Mouse (Mus musculus) lung, postnatal 0 days (tissue): ENCODE measurements around the gene P2rx1. TPM values are rescaled to one million over a fixed set of nuclear protein-coding genes. Genes with fewer than 3 reads are reported as not detected.

Experiments
- ATAC-seq: fragments of 200-750 bp; cut with Nextera tagmentation; 2 replicates; pipeline ENCODE4 v1.8.0; 2017; ENCODE audit warnings: moderate library complexity
- DNase-seq: peaks from one replicate; pipeline ENCODE4 v3.0.0-alpha.2; 2016; ENCODE audit warnings: low spot score
- H3K27ac ChIP-seq: fragments of 300-500 bp; sonication (generic); 2 replicates; pipeline ENCODE4 v1.5.1; 2014; ENCODE audit warnings: antibody characterized with exemption, mild to moderate bottlenecking, low read length, mixed read lengths
- H3K27me3 ChIP-seq: fragments of 300-500 bp; sonication (generic); replicated peaks from 2 replicates; pipeline ENCODE4 v1.6.1; 2014; ENCODE audit warnings: low read length, mixed read lengths; ENCODE audit not compliant: insufficient read depth
- H3K36me3 ChIP-seq: fragments of 300-500 bp; sonication (generic); 2 replicates; pipeline ENCODE4 v1.6.1; 2014; ENCODE audit warnings: low read length, mixed read lengths; ENCODE audit not compliant: insufficient read depth
- H3K4me1 ChIP-seq: fragments of 300-500 bp; sonication (generic); 2 replicates; pipeline ENCODE4 v1.6.1; 2014; ENCODE audit warnings: antibody characterized with exemption, low read depth, low read length, mixed read lengths; ENCODE audit not compliant: insufficient read depth
- H3K4me2 ChIP-seq: fragments of 300-500 bp; sonication (generic); replicated peaks from 2 replicates; pipeline ENCODE4 v1.6.1; 2014; ENCODE audit warnings: low read depth, mild to moderate bottlenecking, low read length, moderate library complexity, mixed read lengths
- H3K4me3 ChIP-seq: fragments of 300-500 bp; sonication (generic); 2 replicates; pipeline ENCODE4 v1.5.1; 2014; ENCODE audit warnings: low read depth, low read length
- H3K9ac ChIP-seq: fragments of 300-500 bp; sonication (generic); replicated peaks from 2 replicates; pipeline ENCODE4 v1.6.1; 2014; ENCODE audit warnings: low read depth, mild to moderate bottlenecking
- H3K9me3 ChIP-seq: fragments of 300-500 bp; sonication (generic); 2 replicates; pipeline ENCODE4 v1.6.1; 2016; ENCODE audit warnings: low read length, mixed read lengths
- CTCF ChIP-seq: IDR thresholded peaks from 2 replicates; pipeline ENCODE4 v1.5.1; 2016; ENCODE audit warnings: antibody characterized with exemption, mild to moderate bottlenecking
- EP300 ChIP-seq: IDR thresholded peaks from 2 replicates; pipeline ENCODE4 v1.6.1; 2016; ENCODE audit warnings: antibody characterized with exemption, mild to moderate bottlenecking, control low read depth
- WGBS: fragments of 180-500 bp; shearing (Covaris S2); extraction: QIAGEN DNeasy Blood & Tissue Kit; methylation state at CpG from one replicate; pipeline ENCODE4 v1.1.7; 2014; 5-methylcytosine and 5-hydroxymethylcytosine counted together
- polyA plus RNA-seq: library from polyadenylated mRNA; unstranded; fragments of >200 nt; fragmentation: Nextera tagmentation; extraction: Ambion mirVana; gene quantifications from 2 replicates; pipeline ENCODE4 v1.2.1, GENCODE M21; 2015

Gene P2rx1
- polyA plus RNA-seq, 1 experiment from 2014 or later, result 1.9 TPM

DNA sequence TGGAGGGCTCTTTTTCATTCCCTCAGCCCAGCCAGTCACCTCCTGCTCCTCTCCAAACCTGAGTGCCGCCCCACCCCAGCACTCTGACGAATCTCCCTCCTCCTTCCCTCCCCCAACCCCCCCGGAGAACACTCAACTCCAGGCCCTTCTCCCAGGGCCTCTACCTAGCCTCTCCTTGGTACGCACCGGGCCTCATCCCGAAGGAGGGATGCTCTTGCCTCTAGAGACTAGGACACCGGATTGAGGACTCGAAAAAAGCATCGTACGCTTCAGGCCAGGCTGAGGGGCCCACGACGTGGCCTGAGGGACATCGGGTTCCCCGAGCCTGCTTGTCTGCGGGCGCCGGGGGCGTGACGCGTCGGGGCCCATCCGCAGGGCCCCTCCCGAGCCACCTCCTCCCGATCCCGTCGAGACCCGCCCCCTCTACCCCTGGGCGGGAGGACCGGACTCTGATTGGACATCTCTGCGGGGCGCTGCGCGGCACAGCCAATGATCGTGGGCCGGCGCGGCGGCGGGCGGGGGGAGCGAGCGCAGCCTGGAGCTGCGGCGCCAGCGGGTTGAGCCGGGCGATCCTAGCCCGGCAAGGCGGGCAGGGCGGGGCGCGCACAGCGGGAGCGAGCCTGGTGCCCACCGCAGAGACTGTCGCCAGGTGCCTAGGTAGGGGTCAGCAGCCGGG lies 19.7 kb downstream of the P2rx1 start, which contains the start of gene Camkk1:
TSS of gene Camkk1 (plus strand) at position 538 of the 676 bp plus-strand sequence.
- ATAC-seq (peak; percentile 96), DNase-seq (peak; percentile 97)
- H3K9me3 ChIP-seq, result no peaks in the 10 kb centered on the region
- H3K4me2 ChIP-seq, result peak within 1 kb of the TSS; percentile 100
- no peak within 1 kb of the TSS; the same call in 1 of the 2 replicates for H3K9ac ChIP-seq
- whole genome bisulfite sequencing, result 2% methylated on average over 54 of the region's 57 CpGs
- H3K4me1 ChIP-seq, result peaks cover 13% of the 10 kb centered on the region
- H3K36me3 ChIP-seq, result no peaks in the 10 kb centered on the region
- no peak for TF ChIP-seq CTCF
- TF ChIP-seq EP300, result no peak
- no peaks in the 10 kb centered on the region for H3K27me3 ChIP-seq
- peak within 1 kb of the TSS; percentile 47; the same call in 1 of the 2 replicates for H3K27ac ChIP-seq
- H3K4me3 ChIP-seq, result peak within 1 kb of the TSS; percentile 55

GRCm38 (mm10) chr11:73019147-73019795 lies 20.4 kb downstream of the P2rx1 start:
- DNase-seq, result peak; percentile 59
- 0 out of 2 replicates have a peak overlapping the region, but pooled peaks have one; percentile 29 for H3K27ac ChIP-seq
- peak; percentile 40 for ATAC-seq
- H3K4me1 ChIP-seq, result peaks cover 18% of the 10 kb centered on the region
- H3K27me3 ChIP-seq, result no peaks in the 10 kb centered on the region
- peak overlapping the region; percentile 55 for H3K4me3 ChIP-seq
- no peak overlapping the region; the same call in 1 of the 2 replicates for H3K9ac ChIP-seq
- no peaks in the 10 kb centered on the region for H3K9me3 ChIP-seq
- TF ChIP-seq CTCF, result no peak
- TF ChIP-seq EP300, result no peak
- WGBS, result 2% methylated on average over 44 of the region's 46 CpGs
- H3K36me3 ChIP-seq, result no peaks in the 10 kb centered on the region
- H3K4me2 ChIP-seq, result peak overlapping the region; percentile 100

GRCm38 (mm10) chr11:73020953-73021800 lies 22.3 kb downstream of the P2rx1 start:
- ATAC-seq (no peak), DNase-seq (no peak)
- no peaks in the 10 kb centered on the region for H3K9me3 ChIP-seq
- peaks cover 22% of the 10 kb centered on the region for H3K4me1 ChIP-seq
- H3K27ac ChIP-seq, result no peak overlapping the region
- TF ChIP-seq CTCF (no peak), EP300 (no peak)
- no peaks in the 10 kb centered on the region for H3K36me3 ChIP-seq
- no peak overlapping the region for H3K9ac ChIP-seq
- H3K4me2 ChIP-seq, result no peak overlapping the region
- no peaks in the 10 kb centered on the region for H3K27me3 ChIP-seq
- WGBS, result 64% methylated on average over 7 of the region's 7 CpGs
- no peak overlapping the region for H3K4me3 ChIP-seq

- Histone ChIP-seq H3K27ac (no peak overlapping the region), H3K9ac (no peak overlapping the region), H3K27me3 (no peaks in the 10 kb centered on the region), H3K4me1 (peaks cover 22% of the 10 kb centered on the region), H3K4me2 (no peak overlapping the region), H3K36me3 (no peaks in the 10 kb centered on the region), H3K9me3 (no peaks in the 10 kb centered on the region), H3K4me3 (no peak overlapping the region)
- DNase-seq (peak; percentile 42), ATAC-seq (no peak)
- 49% methylated on average over 9 of the region's 9 CpGs for WGBS
- TF ChIP-seq CTCF (no peak), EP300 (no peak)
Observed at GRCm38 (mm10) chr11:73023099-73023498, 24.2 kb downstream of the P2rx1 start.

- H3K27ac ChIP-seq, result 0 out of 2 replicates have a peak overlapping the region, but pooled peaks have one; percentile 3
- no peak overlapping the region for H3K4me3 ChIP-seq
- WGBS, result 49% methylated on average over 4 of the region's 4 CpGs
- no peak for TF ChIP-seq CTCF
- TF ChIP-seq EP300, result no peak
- no peak overlapping the region for H3K9ac ChIP-seq
- no peak for DNase-seq
- H3K9me3 ChIP-seq, result no peaks in the 10 kb centered on the region
- H3K36me3 ChIP-seq, result no peaks in the 10 kb centered on the region
- no peak overlapping the region for H3K4me2 ChIP-seq
- no peak for ATAC-seq
- no peaks in the 10 kb centered on the region for H3K27me3 ChIP-seq
- H3K4me1 ChIP-seq, result peaks cover 22% of the 10 kb centered on the region
Observed at GRCm38 (mm10) chr11:73023827-73024226, 24.9 kb downstream of the P2rx1 start.
